In the genomic region with DNA sequence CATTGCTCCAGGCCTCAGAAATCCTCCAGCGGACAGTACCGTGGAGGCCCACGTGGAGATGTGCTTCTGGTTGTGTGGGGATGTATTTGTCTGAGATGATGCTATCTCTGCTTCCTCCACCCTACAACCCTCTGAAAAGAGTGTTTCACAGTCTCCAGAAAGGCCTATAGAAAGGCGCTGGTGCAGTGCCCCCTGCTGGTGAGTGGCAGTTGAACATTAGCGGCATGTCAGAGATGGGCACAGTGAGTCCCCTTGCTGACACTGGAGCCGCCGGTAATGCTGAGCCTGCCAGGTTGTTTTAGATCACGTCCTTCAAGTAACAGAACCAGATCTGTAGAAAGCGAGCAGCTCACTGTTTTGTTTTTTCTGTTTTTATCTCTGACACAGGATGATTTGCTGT, we compare ENCODE assay signal across 9 mouse cellular contexts.
A peak's percentile ranks its signal among the peaks of the same experiment; 100 is the strongest.
DNase-seq lines count a peak whose midpoint lies in the region; ATAC-seq lines count a peak whose summit lies in the region.
"Had no signal": no experiment of that assay in that cellular context is flagged by ENCODE, and none has a peak within 500 bp of the region (broad histone marks: within the 10 kb centered on the region; RNA-seq: fewer than 3 reads in every experiment).

No protein-coding gene starts in this region.

- H3K9me3 ChIP-seq in heart, embryonic 11.5 days (replicated peaks; ENCODE audit: control insufficient read depth, low read length) = no peaks in the 10 kb centered on the region
- H3K9me3 ChIP-seq: liver, embryonic 15.5 days had no signal

- H3K4me3 ChIP-seq in heart, embryonic 11.5 days (ENCODE audit: low read depth, low read length) = no peak overlapping the region
- H3K4me3 ChIP-seq: liver, embryonic 15.5 days had no signal

- no peak overlapping the region for H3K27ac ChIP-seq in heart, embryonic 11.5 days (ENCODE audit: low read depth, low read length)
- H3K27ac ChIP-seq: liver, embryonic 15.5 days had no signal

- no peaks in the 10 kb centered on the region for H3K36me3 ChIP-seq in heart, embryonic 11.5 days (ENCODE audit: control insufficient read depth, insufficient read depth, low read length)
- H3K36me3 ChIP-seq: liver, embryonic 15.5 days had no signal

- ATAC-seq in heart, embryonic 11.5 days (replicated peaks; ENCODE audit: insufficient number of reproducible peaks, low FRiP score, low TSS enrichment) = no peak

- no peak overlapping the region for H3K9ac ChIP-seq in heart, embryonic 11.5 days (ENCODE audit: low read depth, low read length)
- H3K9ac ChIP-seq: liver, embryonic 15.5 days had no signal

- H3K4me1 ChIP-seq in heart, embryonic 11.5 days (ENCODE audit: control insufficient read depth, insufficient read depth, low read length) = no peaks in the 10 kb centered on the region
- H3K4me1 ChIP-seq: liver, embryonic 15.5 days had no signal

- no peak overlapping the region for H3K4me2 ChIP-seq in heart, embryonic 11.5 days
- H3K4me2 ChIP-seq: liver, embryonic 15.5 days had no signal

- peak; percentile 11 to 12 for DNase-seq in heart, postnatal 14 days
- DNase-seq in ovary, postnatal 36 days (ENCODE audit: low spot score) = peak; percentile 59
- no peak for DNase-seq in ovary, postnatal 10 days (ENCODE audit: low spot score)
- DNase-seq in adrenal gland, adult 18-20 months (ENCODE audit: low spot score in 2 of 2) = peak; percentile 40 to 53
- DNase-seq in forelimb bud, embryonic 11.5 days (ENCODE audit: low read depth, low spot score) = peak; percentile 13
- peak; percentile 44 for DNase-seq in retina, postnatal 7 days (ENCODE audit: low read depth, low spot score)
- DNase-seq in thymus, postnatal 25 days = no peak

- intact Hi-C loops in heart, postnatal 14 days (cut with DNase I) = no loop called here

- 58% methylated on average over 9 of the region's 9 CpGs for WGBS in heart, embryonic 11.5 days (ENCODE audit: insufficient replicate concordance)

- H3K27me3 ChIP-seq in heart, embryonic 11.5 days (ENCODE audit: control insufficient read depth, insufficient read depth, low read length) = no peaks in the 10 kb centered on the region
- H3K27me3 ChIP-seq: liver, embryonic 15.5 days had no signal

Comparison
In these comparisons a context has a peak if more than half of its experiments do, and no peak if none do; other contexts are left out.
1. DNase-seq: peak in heart, postnatal 14 days (2 of 2), ovary, postnatal 36 days (single experiment), adrenal gland, adult 18-20 months (2 of 2), forelimb bud, embryonic 11.5 days (single experiment) and retina, postnatal 7 days (single experiment); none in ovary, postnatal 10 days (single experiment) and thymus, postnatal 25 days (single experiment).